Mouse (Mus musculus) bone marrow macrophage, adult 2 months (primary cell): ENCODE measurements around the gene Prdx1.

Experiments
- CTCF ChIP-seq: IDR thresholded peaks from 2 replicates; pipeline ENCODE4 v1.5.1; 2012; ENCODE audit warnings: low read depth, mild to moderate bottlenecking, low read length, moderate library complexity
- POLR2A ChIP-seq: IDR thresholded peaks from 2 replicates; pipeline ENCODE4 v1.6.1; 2012; ENCODE audit warnings: mild to moderate bottlenecking, low read depth, low read length, borderline replicate concordance

- TF ChIP-seq POLR2A = no peak
- TF ChIP-seq CTCF = no peak
These were observed 27.4 kb upstream of the Prdx1 start for GRCm38 (mm10) chr4:116657971-116658370.
